Mouse (Mus musculus): ENCODE measurements around the gene Mad1l1. TPM values are rescaled to one million over a fixed set of nuclear protein-coding genes. Genes with fewer than 3 reads are reported as not detected.

Gene Mad1l1
- polyA plus RNA-seq, 1 experiment, result 51.5 TPM

DNA sequence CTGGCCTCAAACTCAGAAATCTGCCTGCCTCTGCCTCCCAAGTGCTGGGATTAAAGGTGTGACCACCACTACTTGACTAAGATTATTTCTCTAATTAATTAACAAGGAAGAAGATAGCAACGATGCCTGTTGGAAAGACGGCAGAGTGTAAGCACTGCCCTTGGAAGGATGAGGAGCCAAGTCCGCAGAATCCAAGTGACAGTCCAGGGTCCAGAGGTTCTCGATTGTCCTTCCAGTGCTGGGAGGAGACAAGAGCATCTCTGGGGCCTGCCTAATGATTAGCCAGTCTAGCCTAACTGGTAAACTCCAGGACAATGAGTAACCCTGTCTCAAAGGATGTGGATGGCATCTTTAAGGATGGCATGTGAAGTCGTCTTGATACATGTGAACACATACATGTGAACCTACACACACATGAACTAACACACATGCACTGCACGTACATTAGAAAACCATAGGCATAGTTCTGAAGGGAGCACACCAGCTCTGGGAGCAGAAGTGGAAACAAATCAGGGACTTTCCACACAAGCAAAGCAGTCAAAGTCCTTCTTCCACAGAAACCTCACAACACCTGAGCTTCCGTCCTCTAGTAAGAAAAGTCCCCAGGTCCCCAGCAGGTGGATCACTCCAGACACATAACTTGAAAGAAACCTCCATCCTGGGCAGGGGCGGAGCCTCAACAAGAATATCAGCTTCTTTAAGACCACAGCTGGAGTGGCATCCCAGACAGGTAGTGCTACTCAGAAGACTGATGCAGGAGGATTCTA lies 29.6 kb upstream of the Mad1l1 start:
- no peaks in the 10 kb centered on the region for H3K79me2 ChIP-seq (ENCODE audit: control insufficient read depth, insufficient read depth)
- H3K27me3 ChIP-seq (ENCODE audit: control insufficient read depth, insufficient read depth, insufficient read length), result no peaks in the 10 kb centered on the region
- H3K36me3 ChIP-seq (ENCODE audit: control insufficient read depth, insufficient read depth), result peaks cover 34% of the 10 kb centered on the region
- TF ChIP-seq CTCF (IDR thresholded peaks at IDR 0.05; ENCODE audit: control insufficient read depth, insufficient read depth, insufficient read length) (no peak), MYOG (IDR thresholded peaks at IDR 0.05; ENCODE audit: control insufficient read depth, extremely low read depth, insufficient read length) (no peak), FOSL1 (IDR thresholded peaks at IDR 0.05; ENCODE audit: insufficient read depth, low read length, poor library complexity, severe bottlenecking) (no peak)
- H3K4me3 ChIP-seq (ENCODE audit: insufficient read depth, poor library complexity, severe bottlenecking), result no peak overlapping the region
- H3ac ChIP-seq (ENCODE audit: control insufficient read depth, insufficient read length, low read depth), result no peak overlapping the region
- H3K79me3 ChIP-seq (ENCODE audit: low read depth), result no peaks in the 10 kb centered on the region

DNA sequence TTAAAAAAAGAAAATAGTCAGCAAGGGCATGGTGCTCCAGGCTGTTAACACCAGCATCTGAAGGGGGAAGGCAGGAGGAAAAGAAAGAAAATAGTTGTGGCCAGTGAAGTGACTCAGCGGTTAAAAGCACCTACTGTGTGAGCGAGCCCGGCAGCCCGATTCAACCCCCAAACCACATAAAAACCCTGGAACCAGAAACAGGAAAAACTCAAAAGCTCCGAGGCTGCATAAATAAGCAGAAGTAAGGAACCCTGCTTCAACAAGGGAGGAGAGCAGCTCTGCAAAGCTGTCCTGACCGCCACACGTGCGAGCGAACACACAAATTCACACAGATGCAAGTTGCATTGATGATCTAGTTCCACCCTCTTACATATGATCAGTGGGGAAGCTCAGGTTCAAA lies 28.5 kb upstream of the Mad1l1 start:
- Histone ChIP-seq H3ac (ENCODE audit: control insufficient read depth, insufficient read length, low read depth) (no peak overlapping the region), H3K36me3 (ENCODE audit: control insufficient read depth, insufficient read depth) (peaks cover 39% of the 10 kb centered on the region), H3K79me2 (ENCODE audit: control insufficient read depth, insufficient read depth) (no peaks in the 10 kb centered on the region), H3K4me3 (ENCODE audit: insufficient read depth, poor library complexity, severe bottlenecking) (no peak overlapping the region), H3K79me3 (ENCODE audit: low read depth) (no peaks in the 10 kb centered on the region), H3K27me3 (ENCODE audit: control insufficient read depth, insufficient read depth, insufficient read length) (no peaks in the 10 kb centered on the region)
- TF ChIP-seq MYOG (IDR thresholded peaks at IDR 0.05; ENCODE audit: control insufficient read depth, extremely low read depth, insufficient read length) (no peak), USF1 (IDR thresholded peaks at IDR 0.05; ENCODE audit: low read depth) (no peak), MYOD1 (IDR thresholded peaks at IDR 0.05; ENCODE audit: control insufficient read depth, insufficient read length, low read depth) (no peak), CEBPB (IDR thresholded peaks at IDR 0.05; ENCODE audit: low read depth) (no peak), MAX (IDR thresholded peaks at IDR 0.05) (no peak), FOSL1 (IDR thresholded peaks at IDR 0.05; ENCODE audit: insufficient read depth, low read length, poor library complexity, severe bottlenecking) (no peak), CTCF (IDR thresholded peaks at IDR 0.05; ENCODE audit: control insufficient read depth, insufficient read depth, insufficient read length) (no peak)

DNA sequence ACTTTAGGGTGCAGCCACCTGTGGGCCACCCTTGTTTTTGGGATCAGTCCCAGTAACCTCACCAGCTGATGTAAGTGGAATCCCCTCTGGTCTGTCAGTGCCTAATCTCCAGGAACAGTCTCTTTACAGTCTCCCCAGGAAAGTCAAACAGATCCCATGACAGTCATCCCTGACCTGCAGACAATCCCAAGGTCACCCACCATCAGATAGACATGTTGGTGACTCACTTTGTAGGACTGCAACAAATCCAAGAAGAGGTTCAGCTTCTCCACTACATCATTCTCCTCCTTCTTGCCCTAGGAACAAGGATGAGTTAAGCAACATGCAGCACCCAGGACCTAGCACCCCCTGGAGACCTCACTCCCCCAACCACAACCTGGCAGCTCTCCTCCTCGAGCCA lies 24.7 kb upstream of the Mad1l1 start:
- H3K36me3 ChIP-seq (ENCODE audit: control insufficient read depth, insufficient read depth), result peaks cover 16% of the 10 kb centered on the region
- no peak overlapping the region for H3ac ChIP-seq (ENCODE audit: control insufficient read depth, insufficient read length, low read depth)
- TF ChIP-seq CEBPB (IDR thresholded peaks at IDR 0.05; ENCODE audit: low read depth) (no peak), MYOG (IDR thresholded peaks at IDR 0.05; ENCODE audit: control insufficient read depth, extremely low read depth, insufficient read length) (no peak), USF1 (IDR thresholded peaks at IDR 0.05; ENCODE audit: low read depth) (no peak), MYOD1 (IDR thresholded peaks at IDR 0.05; ENCODE audit: control insufficient read depth, insufficient read length, low read depth) (no peak), FOSL1 (IDR thresholded peaks at IDR 0.05; ENCODE audit: insufficient read depth, low read length, poor library complexity, severe bottlenecking) (no peak), MAX (IDR thresholded peaks at IDR 0.05) (no peak), CTCF (IDR thresholded peaks at IDR 0.05; ENCODE audit: control insufficient read depth, insufficient read depth, insufficient read length) (no peak)

DNA sequence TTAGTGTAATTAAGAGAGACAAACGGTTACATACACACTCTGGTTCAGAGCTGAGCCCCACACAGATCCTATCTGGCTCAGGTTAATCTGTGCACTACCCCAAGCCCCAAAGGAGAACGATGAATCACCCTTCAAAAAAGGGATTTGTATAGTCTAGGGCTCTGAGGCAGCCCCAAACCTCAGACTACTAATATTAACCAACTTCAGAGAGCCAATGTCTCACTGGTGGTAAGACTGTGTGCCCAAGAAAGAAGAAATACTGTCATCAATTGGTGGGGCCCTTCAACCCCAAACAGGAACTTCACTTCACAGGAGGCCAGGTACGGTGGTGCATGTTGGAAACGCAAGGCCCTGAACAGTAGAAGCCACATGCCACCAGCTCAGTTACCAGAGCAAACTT lies 23.9 kb upstream of the Mad1l1 start:
- no peaks in the 10 kb centered on the region for H3K79me2 ChIP-seq (ENCODE audit: control insufficient read depth, insufficient read depth)
- H3K36me3 ChIP-seq (ENCODE audit: control insufficient read depth, insufficient read depth), result peaks cover 17% of the 10 kb centered on the region
- no peak for TF ChIP-seq FOSL1 (IDR thresholded peaks at IDR 0.05; ENCODE audit: insufficient read depth, low read length, poor library complexity, severe bottlenecking)
- no peak for TF ChIP-seq CEBPB (IDR thresholded peaks at IDR 0.05; ENCODE audit: low read depth)
- TF ChIP-seq MAX (IDR thresholded peaks at IDR 0.05), result no peak
- no peak for TF ChIP-seq MYOD1 (IDR thresholded peaks at IDR 0.05; ENCODE audit: control insufficient read depth, insufficient read length, low read depth)
- no peak for TF ChIP-seq MYOG (IDR thresholded peaks at IDR 0.05; ENCODE audit: control insufficient read depth, extremely low read depth, insufficient read length)
- TF ChIP-seq CTCF (IDR thresholded peaks at IDR 0.05; ENCODE audit: control insufficient read depth, insufficient read depth, insufficient read length), result no peak
- TF ChIP-seq USF1 (IDR thresholded peaks at IDR 0.05; ENCODE audit: low read depth), result no peak

More for the DNA sequence above, 24.7 kb upstream of the Mad1l1 start:
- Histone ChIP-seq H3K27me3 (ENCODE audit: control insufficient read depth, insufficient read depth, insufficient read length) (no peaks in the 10 kb centered on the region), H3K4me3 (ENCODE audit: insufficient read depth, poor library complexity, severe bottlenecking) (no peak overlapping the region), H3K79me2 (ENCODE audit: control insufficient read depth, insufficient read depth) (no peaks in the 10 kb centered on the region), H3K79me3 (ENCODE audit: low read depth) (no peaks in the 10 kb centered on the region)

DNA sequence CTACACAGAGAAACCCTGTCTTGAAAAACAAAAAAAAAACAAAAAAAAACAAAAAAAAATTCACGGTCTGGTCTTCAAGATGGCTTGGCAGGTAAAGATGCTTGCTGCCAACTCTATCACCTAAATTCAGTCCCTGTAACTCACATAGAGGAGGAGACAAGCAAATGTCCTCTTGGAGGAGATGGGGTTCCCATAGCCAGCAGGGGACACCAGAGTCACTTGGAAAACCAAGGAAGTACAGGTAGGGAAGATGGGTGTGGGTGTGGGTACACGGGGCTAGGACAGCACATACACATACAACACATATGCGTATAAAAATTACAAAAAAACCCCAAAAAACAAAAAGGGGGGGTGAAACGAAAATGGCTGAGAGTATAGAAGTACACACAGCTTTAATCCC lies 21.5 kb upstream of the Mad1l1 start:
- H3K27me3 ChIP-seq (ENCODE audit: control insufficient read depth, insufficient read depth, insufficient read length), result no peaks in the 10 kb centered on the region
- H3K79me2 ChIP-seq (ENCODE audit: control insufficient read depth, insufficient read depth), result no peaks in the 10 kb centered on the region
- H3ac ChIP-seq (ENCODE audit: control insufficient read depth, insufficient read length, low read depth), result no peak overlapping the region
- H3K36me3 ChIP-seq (ENCODE audit: control insufficient read depth, insufficient read depth), result peaks cover 22% of the 10 kb centered on the region
- H3K4me3 ChIP-seq (ENCODE audit: insufficient read depth, poor library complexity, severe bottlenecking), result no peak overlapping the region
- H3K79me3 ChIP-seq (ENCODE audit: low read depth), result no peaks in the 10 kb centered on the region
- TF ChIP-seq MYOG (IDR thresholded peaks at IDR 0.05; ENCODE audit: control insufficient read depth, extremely low read depth, insufficient read length), result no peak
- TF ChIP-seq MAX (IDR thresholded peaks at IDR 0.05), result no peak
- no peak for TF ChIP-seq USF1 (IDR thresholded peaks at IDR 0.05; ENCODE audit: low read depth)
- TF ChIP-seq CEBPB (IDR thresholded peaks at IDR 0.05; ENCODE audit: low read depth), result no peak
- TF ChIP-seq CTCF (IDR thresholded peaks at IDR 0.05; ENCODE audit: control insufficient read depth, insufficient read depth, insufficient read length), result no peak
- no peak for TF ChIP-seq MYOD1 (IDR thresholded peaks at IDR 0.05; ENCODE audit: control insufficient read depth, insufficient read length, low read depth)
- TF ChIP-seq FOSL1 (IDR thresholded peaks at IDR 0.05; ENCODE audit: insufficient read depth, low read length, poor library complexity, severe bottlenecking), result no peak

More for the DNA sequence above, 23.9 kb upstream of the Mad1l1 start:
- Histone ChIP-seq H3ac (ENCODE audit: control insufficient read depth, insufficient read length, low read depth) (no peak overlapping the region), H3K79me3 (ENCODE audit: low read depth) (no peaks in the 10 kb centered on the region), H3K4me3 (ENCODE audit: insufficient read depth, poor library complexity, severe bottlenecking) (no peak overlapping the region), H3K27me3 (ENCODE audit: control insufficient read depth, insufficient read depth, insufficient read length) (no peaks in the 10 kb centered on the region)

All from C2C12 (cell line).